7 mouse cellular contexts compared by ENCODE assay signal in genomic region chr15:62257955-62258354, GRCm38 (mm10).
DNase-seq lines count a peak whose midpoint lies in the region; ATAC-seq and TF ChIP-seq lines count a peak whose summit lies in the region.

No protein-coding gene starts in this region.

- H3K9me3 ChIP-seq in liver, embryonic 14.5 days (ENCODE audit: control insufficient read depth, low read length), result no peaks in the 10 kb centered on the region
- no peaks in the 10 kb centered on the region for H3K9me3 ChIP-seq in neural tube, embryonic 15.5 days (replicated peaks)

- no peaks in the 10 kb centered on the region for H3K36me3 ChIP-seq in liver, embryonic 14.5 days (replicated peaks; ENCODE audit: control insufficient read depth, insufficient read depth, low read depth)
- H3K36me3 ChIP-seq in neural tube, embryonic 15.5 days, result no peaks in the 10 kb centered on the region

- no peak for TF ChIP-seq CTCF in liver, embryonic 14.5 days (IDR thresholded peaks at IDR 0.05; ENCODE audit: low read depth)

- no peak for TF ChIP-seq EP300 in liver, embryonic 14.5 days (IDR thresholded peaks at IDR 0.05; ENCODE audit: low read depth)

- 73% methylated on average over 3 of the region's 3 CpGs for WGBS in liver, embryonic 14.5 days (ENCODE audit: insufficient replicate concordance)
- 24% methylated on average over 3 of the region's 3 CpGs for WGBS in neural tube, embryonic 15.5 days

- no peak overlapping the region for H3K4me3 ChIP-seq in liver, embryonic 14.5 days (ENCODE audit: insufficient read depth in 1 of 2, low read depth in 2 of 2, low read length in 2 of 2)
- H3K4me3 ChIP-seq in neural tube, embryonic 15.5 days (replicated peaks), result no peak overlapping the region

- peaks cover 0 to 10% of the 10 kb centered on the region in 2 experiments; a peak in 3 of 4 replicates for H3K4me1 ChIP-seq in liver, embryonic 14.5 days (replicated peaks; ENCODE audit: control insufficient read depth in 2 of 2, insufficient read depth in 2 of 2, low read length in 1 of 2)
- peaks cover 6% of the 10 kb centered on the region; the same call in 1 of the 2 replicates for H3K4me1 ChIP-seq in neural tube, embryonic 15.5 days

- no peak overlapping the region for H3K4me2 ChIP-seq in liver, embryonic 14.5 days (ENCODE audit: low read depth)
- no peak overlapping the region for H3K4me2 ChIP-seq in neural tube, embryonic 15.5 days

- no peak overlapping the region for H3K27ac ChIP-seq in liver, embryonic 14.5 days
- H3K27ac ChIP-seq in neural tube, embryonic 15.5 days (replicated peaks), result no peak overlapping the region

- no peaks in the 10 kb centered on the region for H3K27me3 ChIP-seq in liver, embryonic 14.5 days (ENCODE audit: control insufficient read depth, insufficient read depth, low read length)
- no peaks in the 10 kb centered on the region for H3K27me3 ChIP-seq in neural tube, embryonic 15.5 days (replicated peaks)

- peak; percentile 78 for DNase-seq in adrenal gland, postnatal 10 days
- peak; percentile 62 to 77 for DNase-seq in cerebellum, postnatal 10 days
- peak; percentile 75 to 81 for DNase-seq in heart, adult 18-20 months
- peak; percentile 90 to 93 for DNase-seq in kidney, adult 8-10 months
- DNase-seq in liver, embryonic 14.5 days (ENCODE audit: low read depth in 3 of 3, low spot score in 3 of 3), result peak in 1 of 3 experiments; percentile 24
- DNase-seq in spleen, postnatal 10 days (ENCODE audit: low spot score in 2 of 2), result no peak

- H3K9ac ChIP-seq in liver, embryonic 14.5 days (replicated peaks), result no peak overlapping the region
- no peak overlapping the region for H3K9ac ChIP-seq in neural tube, embryonic 15.5 days (replicated peaks)

- peak; percentile 58; the same call in 1 of the 2 replicates for ATAC-seq in liver, embryonic 14.5 days (ENCODE audit: insufficient read depth)
- ATAC-seq in neural tube, embryonic 15.5 days (ENCODE audit: low FRiP score), result peak; percentile 38; the same call in 1 of the 2 replicates

Comparison
In these comparisons a context has a peak if more than half of its experiments do, and no peak if none do; other contexts are left out.
1. DNase-seq: peak in adrenal gland, postnatal 10 days (single experiment), cerebellum, postnatal 10 days (2 of 2), heart, adult 18-20 months (2 of 2) and kidney, adult 8-10 months (2 of 2); none in spleen, postnatal 10 days (0 of 2).